Mouse (Mus musculus): ENCODE results near the gene Mst1r. TPM values are rescaled to one million over a fixed set of nuclear protein-coding genes. Genes with fewer than 3 reads are reported as not detected.
A peak's percentile ranks its signal among the peaks of the same experiment; 100 is the strongest.

The Mst1r gene
- total and polyA plus RNA-seq, 2 experiments = 0.18 to 0.70 TPM

- TF ChIP-seq POLR2A (IDR thresholded peaks at IDR 0.05; ENCODE audit: extremely low read depth, insufficient read depth, low read length) (no peak), CTCF (IDR thresholded peaks at IDR 0.05; ENCODE audit: low read depth, low read length) (no peak)
- Histone ChIP-seq H3K27me3 (ENCODE audit: control insufficient read depth, insufficient read depth, low read length) (no peaks in the 10 kb centered on the region), H3K9ac (ENCODE audit: low read depth, low read length) (no peak overlapping the region), H3K79me2 (ENCODE audit: control insufficient read depth, insufficient read depth, low read length) (no peaks in the 10 kb centered on the region), H3K4me1 (ENCODE audit: control insufficient read depth, insufficient read depth, low read length) (no peaks in the 10 kb centered on the region), H3K4me3 (ENCODE audit: insufficient read depth, low read depth, low read length) (no peak overlapping the region), H3K36me3 (ENCODE audit: control insufficient read depth, insufficient read depth, low read length) (no peaks in the 10 kb centered on the region), H3K27ac (replicated peaks; ENCODE audit: insufficient read depth, low read depth, low read length) (no peak overlapping the region)
- no peak for DNase-seq (ENCODE audit: extremely low read depth, low read depth, low spot score)
- WGBS = 75% methylated on average over 13 of the region's 13 CpGs
These were observed 11.4 kb downstream of the Mst1r start for GRCm38 (mm10) chr9:107917895-107918608.

GRCm38 (mm10) chr9:107918884-107919283 lies 12.2 kb downstream of the Mst1r start:
- Histone ChIP-seq H3K27me3 (ENCODE audit: control insufficient read depth, insufficient read depth, low read length) (no peaks in the 10 kb centered on the region), H3K36me3 (ENCODE audit: control insufficient read depth, insufficient read depth, low read length) (no peaks in the 10 kb centered on the region), H3K9ac (ENCODE audit: low read depth, low read length) (no peak overlapping the region), H3K27ac (replicated peaks; ENCODE audit: insufficient read depth, low read depth, low read length) (no peak overlapping the region), H3K4me3 (ENCODE audit: insufficient read depth, low read depth, low read length) (no peak overlapping the region), H3K4me1 (ENCODE audit: control insufficient read depth, insufficient read depth, low read length) (no peaks in the 10 kb centered on the region), H3K79me2 (ENCODE audit: control insufficient read depth, insufficient read depth, low read length) (no peaks in the 10 kb centered on the region)
- no peak for TF ChIP-seq CTCF (IDR thresholded peaks at IDR 0.05; ENCODE audit: low read depth, low read length)
- no peak for DNase-seq (ENCODE audit: extremely low read depth, low read depth, low spot score)
- WGBS = 92% methylated on average over 6 of the region's 6 CpGs

GRCm38 (mm10) chr9:107919441-107919840 lies 12.8 kb downstream of the Mst1r start:
- TF ChIP-seq CTCF (IDR thresholded peaks at IDR 0.05; ENCODE audit: low read depth, low read length) (no peak), POLR2A (IDR thresholded peaks at IDR 0.05; ENCODE audit: extremely low read depth, insufficient read depth, low read length) (no peak)
- no peaks in the 10 kb centered on the region for H3K36me3 ChIP-seq (ENCODE audit: control insufficient read depth, insufficient read depth, low read length)
- 86% methylated on average over 5 of the region's 5 CpGs for WGBS

DNA sequence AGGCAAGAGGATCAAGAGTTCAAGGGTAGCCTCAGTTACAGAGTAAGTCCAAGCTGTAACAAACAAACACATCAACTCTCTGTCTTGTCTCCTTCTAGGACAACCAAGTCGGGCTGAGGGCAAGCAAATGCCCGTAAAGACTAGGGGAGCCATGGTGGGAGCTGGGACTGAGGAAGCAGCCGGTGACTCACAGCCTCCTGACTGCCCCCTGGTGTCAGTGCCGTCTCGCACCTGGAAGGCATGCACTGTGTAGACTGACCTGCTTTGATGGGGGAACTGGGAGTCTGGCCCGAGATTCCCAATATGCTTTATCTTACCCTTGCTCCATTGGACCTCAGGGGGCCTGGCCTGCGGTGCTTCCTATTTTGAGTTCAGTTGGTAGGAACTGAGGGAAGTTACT lies 16.3 kb downstream of the Mst1r start:
- no peaks in the 10 kb centered on the region for H3K27me3 ChIP-seq (ENCODE audit: control insufficient read depth, insufficient read depth, low read length)
- H3K9ac ChIP-seq (ENCODE audit: low read depth, low read length) = no peak overlapping the region
- H3K4me3 ChIP-seq (ENCODE audit: insufficient read depth, low read depth, low read length) = no peak overlapping the region
- no peaks in the 10 kb centered on the region for H3K79me2 ChIP-seq (ENCODE audit: control insufficient read depth, insufficient read depth, low read length)
- H3K36me3 ChIP-seq (ENCODE audit: control insufficient read depth, insufficient read depth, low read length) = no peaks in the 10 kb centered on the region
- peak; percentile 9 for DNase-seq (ENCODE audit: extremely low read depth, low read depth, low spot score)
- no peaks in the 10 kb centered on the region for H3K4me1 ChIP-seq (ENCODE audit: control insufficient read depth, insufficient read depth, low read length)
- 51% methylated on average over 7 of the region's 7 CpGs for WGBS
- no peak overlapping the region for H3K27ac ChIP-seq (replicated peaks; ENCODE audit: insufficient read depth, low read depth, low read length)
- TF ChIP-seq CTCF (IDR thresholded peaks at IDR 0.05; ENCODE audit: low read depth, low read length) (peak; percentile 88), POLR2A (IDR thresholded peaks at IDR 0.05; ENCODE audit: extremely low read depth, insufficient read depth, low read length) (no peak)

More at GRCm38 (mm10) chr9:107919441-107919840, 12.8 kb downstream of the Mst1r start:
- H3K27me3 ChIP-seq (ENCODE audit: control insufficient read depth, insufficient read depth, low read length) = no peaks in the 10 kb centered on the region
- H3K4me3 ChIP-seq (ENCODE audit: insufficient read depth, low read depth, low read length) = no peak overlapping the region
- no peak for DNase-seq (ENCODE audit: extremely low read depth, low read depth, low spot score)
- H3K79me2 ChIP-seq (ENCODE audit: control insufficient read depth, insufficient read depth, low read length) = no peaks in the 10 kb centered on the region
- no peak overlapping the region for H3K27ac ChIP-seq (replicated peaks; ENCODE audit: insufficient read depth, low read depth, low read length)
- H3K9ac ChIP-seq (ENCODE audit: low read depth, low read length) = no peak overlapping the region
- no peaks in the 10 kb centered on the region for H3K4me1 ChIP-seq (ENCODE audit: control insufficient read depth, insufficient read depth, low read length)

GRCm38 (mm10) chr9:107923956-107924355 lies 17.3 kb downstream of the Mst1r start:
- whole genome bisulfite sequencing = 56% methylated on average over 6 of the region's 6 CpGs

DNA sequence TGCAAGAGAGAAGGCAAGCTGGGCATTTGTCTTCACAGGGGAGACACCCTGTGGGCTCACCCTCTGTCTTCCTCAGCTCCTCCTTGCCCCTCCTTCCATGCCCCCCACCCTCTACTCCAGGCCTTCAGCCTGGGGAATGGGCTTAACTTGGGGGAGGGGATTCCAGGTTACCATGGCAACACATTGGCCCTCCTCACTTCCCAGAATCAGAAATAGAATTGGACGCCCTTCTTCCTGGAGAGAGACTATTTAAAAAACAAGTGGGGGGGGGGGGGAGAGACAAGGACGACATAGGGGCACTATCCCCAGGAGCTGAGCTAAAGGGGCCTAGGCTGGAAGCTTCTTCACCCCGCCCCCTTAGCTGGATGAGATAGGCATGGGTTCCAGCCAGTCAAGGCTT lies 18.6 kb downstream of the Mst1r start:
- 75% methylated on average over 3 of the region's 3 CpGs for WGBS
- no peak for DNase-seq (ENCODE audit: extremely low read depth, low read depth, low spot score)
- Histone ChIP-seq H3K36me3 (ENCODE audit: control insufficient read depth, insufficient read depth, low read length) (no peaks in the 10 kb centered on the region), H3K9ac (ENCODE audit: low read depth, low read length) (no peak overlapping the region), H3K79me2 (ENCODE audit: control insufficient read depth, insufficient read depth, low read length) (no peaks in the 10 kb centered on the region), H3K4me1 (ENCODE audit: control insufficient read depth, insufficient read depth, low read length) (no peaks in the 10 kb centered on the region), H3K27me3 (ENCODE audit: control insufficient read depth, insufficient read depth, low read length) (no peaks in the 10 kb centered on the region), H3K4me3 (ENCODE audit: insufficient read depth, low read depth, low read length) (no peak overlapping the region), H3K27ac (replicated peaks; ENCODE audit: insufficient read depth, low read depth, low read length) (no peak overlapping the region)
- no peak for TF ChIP-seq POLR2A (IDR thresholded peaks at IDR 0.05; ENCODE audit: extremely low read depth, insufficient read depth, low read length)
- TF ChIP-seq CTCF (IDR thresholded peaks at IDR 0.05; ENCODE audit: low read depth, low read length) = no peak

More at GRCm38 (mm10) chr9:107923956-107924355, 17.3 kb downstream of the Mst1r start:
- H3K27ac ChIP-seq (replicated peaks; ENCODE audit: insufficient read depth, low read depth, low read length) = no peak overlapping the region
- no peak overlapping the region; the same call in 1 of the 2 replicates for H3K9ac ChIP-seq (ENCODE audit: low read depth, low read length)
- H3K79me2 ChIP-seq (ENCODE audit: control insufficient read depth, insufficient read depth, low read length) = no peaks in the 10 kb centered on the region
- H3K27me3 ChIP-seq (ENCODE audit: control insufficient read depth, insufficient read depth, low read length) = no peaks in the 10 kb centered on the region
- H3K4me1 ChIP-seq (ENCODE audit: control insufficient read depth, insufficient read depth, low read length) = no peaks in the 10 kb centered on the region
- H3K4me3 ChIP-seq (ENCODE audit: insufficient read depth, low read depth, low read length) = no peak overlapping the region
- no peaks in the 10 kb centered on the region for H3K36me3 ChIP-seq (ENCODE audit: control insufficient read depth, insufficient read depth, low read length)
- peak; percentile 8 for DNase-seq (ENCODE audit: extremely low read depth, low read depth, low spot score)
- TF ChIP-seq CTCF (IDR thresholded peaks at IDR 0.05; ENCODE audit: low read depth, low read length) (no peak), POLR2A (IDR thresholded peaks at IDR 0.05; ENCODE audit: extremely low read depth, insufficient read depth, low read length) (no peak)

All from liver, adult 2 months (tissue).